Mouse (Mus musculus): ENCODE data around the gene Tfap4.
"Not testable (repeated sequence)": the region's sequence is repeated elsewhere in the genome, so short reads cannot be mapped to it uniquely, and the experiment has no call there.

The Tfap4 gene

GRCm38 (mm10) chr16:4592909-4593875 lies 33.5 kb upstream of the Tfap4 start:
- peak; percentile 88 to 90 for DNase-seq

- DNase-seq = no peak
These were observed 30.6 kb upstream of the Tfap4 start for GRCm38 (mm10) chr16:4590236-4590635.

DNA sequence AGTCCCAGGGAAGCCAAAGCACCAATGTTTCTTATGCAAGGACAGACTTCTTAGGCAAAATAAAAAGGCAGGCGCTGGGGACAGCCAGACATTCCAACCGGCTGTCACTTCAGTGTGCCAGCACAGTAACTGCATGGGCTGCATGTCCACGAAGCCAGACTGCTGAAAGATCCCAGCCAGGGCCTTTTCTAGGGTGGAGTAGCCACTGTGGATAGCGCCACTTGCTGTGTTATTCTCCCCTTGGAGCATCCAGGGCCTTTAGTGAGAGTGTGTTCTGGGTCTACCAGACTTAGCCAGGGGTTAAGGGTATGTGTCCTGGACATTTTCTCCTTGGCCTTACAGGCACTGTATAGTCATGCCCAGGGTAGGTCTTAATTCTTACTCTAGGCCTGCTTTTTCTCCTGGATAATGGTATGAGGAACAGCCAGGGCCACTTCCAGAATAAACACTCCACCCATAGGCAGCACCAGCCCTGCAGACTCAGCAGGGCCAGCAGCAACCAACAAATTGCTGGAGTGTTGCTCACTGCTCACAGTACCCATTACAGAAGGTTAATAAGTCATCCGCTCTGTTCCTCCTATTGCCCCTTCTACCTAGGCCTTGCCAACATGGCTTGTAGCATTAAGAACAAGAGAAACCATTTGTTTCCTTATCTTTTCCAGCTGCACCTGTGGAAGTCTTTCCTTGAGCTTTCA lies 28.0 kb upstream of the Tfap4 start:
- DNase-seq = peak; percentile 62 to 82

- peak; percentile 99 to 100 for DNase-seq
These were observed 27.0 kb upstream of the Tfap4 start for GRCm38 (mm10) chr16:4586531-4587123.

GRCm38 (mm10) chr16:4585642-4586530 lies 26.2 kb upstream of the Tfap4 start:
- no peak for DNase-seq

- no peak for DNase-seq
These were observed 24.8 kb upstream of the Tfap4 start for GRCm38 (mm10) chr16:4584438-4584837.

DNA sequence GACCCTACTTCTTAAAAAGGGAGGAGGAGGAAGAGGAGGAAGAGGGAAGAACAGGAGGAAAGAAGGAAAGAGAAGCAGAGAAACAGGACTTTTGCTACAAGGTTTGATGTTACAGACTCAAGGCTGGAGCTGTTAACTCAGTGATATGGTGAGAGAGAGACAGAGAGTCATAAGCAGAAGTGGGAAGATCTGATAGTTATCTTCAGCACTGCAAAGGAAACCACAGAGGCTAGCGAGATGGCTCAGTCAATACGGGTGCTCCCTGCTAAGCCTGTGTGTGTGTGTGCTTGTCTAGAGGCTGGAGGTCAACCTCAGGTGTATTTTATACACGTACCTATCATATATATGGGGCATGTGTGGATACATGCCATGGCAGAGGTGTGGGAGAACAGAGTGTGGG lies 24.2 kb upstream of the Tfap4 start:
- no peak for DNase-seq

DNA sequence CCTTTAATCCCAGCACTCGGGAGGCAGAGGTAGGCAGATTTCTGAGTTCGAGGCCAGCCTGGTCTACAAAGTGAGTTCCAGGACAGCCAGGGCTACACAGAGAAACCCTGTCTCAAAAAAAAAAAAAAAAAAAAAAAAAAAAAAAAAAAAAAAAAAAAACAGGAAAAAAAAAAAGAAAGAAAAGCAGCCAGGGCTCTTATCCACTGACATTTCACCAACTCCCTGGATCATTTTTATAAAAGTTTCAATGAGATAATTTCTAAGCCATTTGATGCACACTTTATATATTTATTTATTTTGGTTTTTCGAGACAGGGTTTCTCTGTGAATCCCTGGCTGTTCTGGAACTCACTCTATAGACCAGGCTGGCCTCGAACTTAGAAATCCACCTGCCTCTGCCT lies 21.5 kb upstream of the Tfap4 start:
- DNase-seq = not testable (repeated sequence)

- no peak for DNase-seq
These were observed 19.0 kb upstream of the Tfap4 start for GRCm38 (mm10) chr16:4578630-4579029.

DNA sequence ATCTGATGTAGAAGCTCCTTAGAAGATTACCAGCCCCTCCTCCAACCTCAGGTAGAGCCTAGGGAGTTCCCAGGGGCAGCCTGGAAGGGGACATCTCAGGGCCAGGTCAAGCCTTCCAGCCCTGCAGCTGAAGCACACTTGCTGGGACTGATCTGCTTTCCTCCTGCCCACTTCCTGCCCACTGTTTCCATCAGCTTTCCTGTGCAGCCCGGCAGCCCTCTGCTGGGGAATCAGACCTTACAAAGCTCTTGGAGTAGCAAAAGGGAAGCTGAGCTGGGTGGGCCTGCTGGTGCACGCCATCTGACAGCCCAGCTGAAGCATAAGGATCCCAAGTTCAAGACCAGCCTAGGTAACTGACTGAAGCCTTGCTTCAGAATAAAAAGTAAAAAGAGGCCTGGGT lies 17.2 kb upstream of the Tfap4 start:
- DNase-seq = no peak

- no peak for DNase-seq
These were observed 16.4 kb upstream of the Tfap4 start for GRCm38 (mm10) chr16:4576038-4576437.

GRCm38 (mm10) chr16:4570737-4571136 lies 11.1 kb upstream of the Tfap4 start:
- no peak for DNase-seq

- peak; percentile 86 to 96 for DNase-seq
These were observed 8.3 kb upstream of the Tfap4 start for GRCm38 (mm10) chr16:4567912-4568311.

GRCm38 (mm10) chr16:4560145-4560952 lies 695 bp upstream of the Tfap4 start:
- peak; percentile 79 to 85 for DNase-seq

DNA sequence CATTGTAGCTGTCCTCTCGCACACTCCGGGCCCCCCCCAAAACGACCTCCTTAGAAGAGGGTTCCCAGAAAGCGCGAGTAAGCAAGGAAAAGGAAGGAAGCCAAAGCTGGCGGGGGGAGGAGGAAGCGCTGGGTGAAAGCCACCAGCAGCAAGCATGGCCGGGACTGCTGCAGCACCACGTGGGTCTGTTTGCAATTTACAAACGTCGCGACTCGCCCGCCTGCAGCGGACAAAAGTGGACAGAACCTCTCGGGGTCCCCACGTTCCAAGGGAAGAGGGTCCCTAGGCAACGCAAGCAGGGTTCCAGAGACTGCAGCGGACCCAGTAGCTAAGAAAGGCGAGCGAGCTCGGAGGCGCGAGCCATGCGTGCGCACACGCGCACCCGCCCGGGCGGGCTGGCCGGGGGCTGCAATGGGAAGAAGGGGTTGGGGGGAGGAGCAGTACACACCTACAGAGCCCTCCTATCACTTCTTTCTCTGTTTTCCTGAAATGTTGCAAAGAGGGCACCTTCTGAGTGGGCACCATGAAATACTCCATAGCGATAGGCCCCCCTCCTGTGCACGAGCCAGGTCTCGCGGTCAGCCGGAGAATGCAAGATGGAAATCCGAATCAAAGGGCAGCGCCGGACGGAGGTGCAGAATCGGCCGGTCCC lies 548 bp downstream of the Tfap4 start:
- DNase-seq = peak; percentile 71 to 81

DNA sequence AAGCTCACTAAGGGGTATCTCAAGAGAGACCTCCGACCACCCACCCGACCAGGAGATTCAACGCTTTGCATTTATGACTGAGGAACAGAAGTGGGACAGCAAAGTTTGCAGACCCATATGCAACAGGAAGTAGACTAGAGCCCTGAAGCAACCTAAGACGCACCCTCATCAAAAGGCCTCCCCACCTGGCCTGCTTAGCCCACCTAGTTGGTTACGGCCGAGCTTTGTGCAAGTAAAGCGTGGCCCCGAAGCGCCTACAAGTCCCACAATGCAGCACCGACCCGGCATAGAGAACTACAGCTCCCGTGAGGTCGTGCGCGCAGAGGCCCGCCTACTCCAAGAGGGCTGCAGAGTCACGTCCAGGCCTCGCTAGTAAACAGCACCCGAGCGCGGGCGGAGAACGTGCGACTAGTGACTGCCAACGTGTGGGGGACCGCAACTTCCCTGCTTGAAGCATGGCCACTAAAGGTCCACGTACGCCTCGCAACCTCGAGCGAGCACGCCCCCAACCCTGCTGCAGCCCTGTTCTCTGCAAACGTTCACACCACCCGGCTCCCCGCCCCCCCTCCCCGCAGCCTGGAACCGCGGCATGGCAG lies 1.2 kb downstream of the Tfap4 start:
- peak; percentile 94 to 96 for DNase-seq

- peak; percentile 83 to 86 for DNase-seq
These were observed 1.7 kb downstream of the Tfap4 start for GRCm38 (mm10) chr16:4557949-4558348.

- DNase-seq = peak; percentile 72 to 81
These were observed 2.6 kb downstream of the Tfap4 start for GRCm38 (mm10) chr16:4557085-4557484.

DNA sequence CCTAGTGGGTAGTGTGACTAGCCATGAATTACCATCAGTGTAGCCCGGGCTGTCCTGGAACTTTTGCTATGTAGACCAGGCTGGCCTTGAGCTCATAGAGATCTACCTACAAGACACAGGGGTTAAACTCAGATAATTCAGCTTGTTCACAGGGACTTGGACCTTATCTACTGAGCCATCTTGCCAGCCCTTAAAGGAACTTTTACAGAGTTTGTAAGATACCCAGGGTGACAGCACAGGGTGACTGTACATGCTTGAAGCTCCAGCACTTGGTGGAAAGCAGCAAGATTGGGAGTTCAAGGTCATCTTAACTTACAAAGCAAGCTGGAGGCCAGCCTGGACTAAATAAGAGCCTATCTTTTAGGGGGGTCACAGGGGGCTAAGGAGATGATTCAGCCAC lies 4.1 kb downstream of the Tfap4 start:
- no peak for DNase-seq

DNA sequence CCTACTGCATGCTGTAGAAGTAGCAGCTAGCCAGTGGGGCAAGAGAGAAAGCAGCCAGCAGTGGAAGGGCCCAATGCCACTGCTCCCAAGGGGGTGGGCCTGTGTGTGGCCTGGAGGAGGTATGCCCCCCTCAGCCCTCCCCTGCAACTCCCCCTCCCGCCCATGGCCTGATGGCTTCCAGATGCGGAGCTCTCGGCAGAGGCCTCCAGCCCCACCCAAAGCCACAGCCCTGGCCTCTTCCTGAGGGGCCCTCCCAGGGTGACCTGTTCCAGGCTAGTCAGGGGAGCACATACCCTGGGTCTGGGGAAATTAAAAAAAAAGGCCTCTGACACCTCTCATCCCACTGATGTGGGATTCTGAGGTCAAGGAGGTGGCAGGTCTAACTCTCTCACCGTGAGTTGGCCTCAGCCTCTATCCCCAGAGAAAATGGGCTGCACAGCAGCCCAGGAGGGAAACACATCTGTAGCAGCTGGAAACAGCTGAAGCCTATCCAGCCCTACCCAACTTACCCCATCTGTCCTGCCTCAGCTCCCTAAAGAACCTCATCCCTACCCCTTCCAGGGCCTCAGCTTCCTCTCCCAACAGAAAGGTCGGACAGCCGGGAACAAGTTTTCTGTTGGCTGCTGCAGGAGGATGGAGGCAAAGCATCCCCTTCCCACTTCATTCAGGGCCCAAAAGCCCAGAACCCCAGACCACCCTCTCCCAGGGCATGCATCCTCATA lies 6.7 kb downstream of the Tfap4 start:
- DNase-seq = no peak

Measured in kidney, postnatal 36 days (tissue).